Comparison of ENCODE assay signal across 8 mouse cellular contexts in genomic region chr1:193130456-193130825, GRCm38 (mm10). TPM values are rescaled to one million over a fixed set of nuclear protein-coding genes. Genes with fewer than 3 reads are reported as not detected.
DNase-seq lines count a peak whose midpoint lies in the region; ATAC-seq and TF ChIP-seq lines count a peak whose summit lies in the region.

No protein-coding gene starts in this region.

- H3K4me2 ChIP-seq in heart, embryonic 13.5 days: peak overlapping the region; percentile 73
- peak overlapping the region; percentile 51 for H3K4me2 ChIP-seq in forebrain, postnatal 0 days (ENCODE audit: low read depth)

- 25% methylated on average over 11 of the region's 11 CpGs for WGBS in heart, embryonic 13.5 days
- 26% methylated on average over 11 of the region's 11 CpGs for WGBS in forebrain, postnatal 0 days
- WGBS in macrophage (ENCODE audit: missing documents): 56% methylated on average over 11 of the region's 11 CpGs

- no peak for DNase-seq in heart, adult 18-20 months
- no peak for DNase-seq in MEL (ENCODE audit: low read depth, low spot score)
- DNase-seq in forebrain, postnatal 0 days: no peak
- no peak for DNase-seq in thymus, postnatal 14 days
- DNase-seq in adrenal gland, postnatal 14 days: no peak

- TF ChIP-seq EP300 in MEL (IDR thresholded peaks at IDR 0.05; ENCODE audit: low read depth in 1 of 2, low read length in 2 of 2): no peak

- peak in 1 of 2 experiments; percentile 11; a peak in 1 of 4 replicates for TF ChIP-seq POLR2A in MEL (IDR thresholded peaks at IDR 0.05; ENCODE audit: control insufficient read depth in 1 of 2, insufficient read depth in 1 of 2, low read depth in 1 of 2, low read length in 2 of 2, poor library complexity in 1 of 2)

- H3K9ac ChIP-seq in heart, embryonic 13.5 days: peak overlapping the region; percentile 62
- H3K9ac ChIP-seq in MEL (ENCODE audit: control insufficient read depth, low read depth, low read length, poor library complexity, severe bottlenecking): peak overlapping the region; percentile 68
- H3K9ac ChIP-seq in forebrain, postnatal 0 days: peak overlapping the region; percentile 57

- H3K27me3 ChIP-seq in heart, embryonic 13.5 days (replicated peaks): no peaks in the 10 kb centered on the region
- no peaks in the 10 kb centered on the region for H3K27me3 ChIP-seq in MEL (ENCODE audit: control insufficient read depth in 1 of 2, insufficient read depth in 2 of 2, low read length in 2 of 2)
- no peaks in the 10 kb centered on the region for H3K27me3 ChIP-seq in forebrain, postnatal 0 days (ENCODE audit: insufficient read depth, low read length)

- no peak for TF ChIP-seq RAD21 in MEL (IDR thresholded peaks at IDR 0.05; ENCODE audit: low read depth, low read length)

- H3K4me1 ChIP-seq in heart, embryonic 13.5 days: peaks cover 13% of the 10 kb centered on the region
- H3K4me1 ChIP-seq in MEL (ENCODE audit: control insufficient read depth in 1 of 2, insufficient read depth in 2 of 2, low read length in 2 of 2): peaks cover 2 to 16% of the 10 kb centered on the region in 2 experiments; a peak in 3 of 4 replicates
- H3K4me1 ChIP-seq in forebrain, postnatal 0 days (ENCODE audit: insufficient read depth): peaks cover 10% of the 10 kb centered on the region

- peak overlapping the region; percentile 97 for H3K4me3 ChIP-seq in heart, embryonic 13.5 days
- peak overlapping the region; percentile 56 to 58 for H3K4me3 ChIP-seq in MEL (ENCODE audit: control insufficient read depth in 1 of 2, insufficient read depth in 1 of 2, low read depth in 2 of 2, low read length in 2 of 2)
- peak overlapping the region; percentile 71 for H3K4me3 ChIP-seq in forebrain, postnatal 0 days (ENCODE audit: low read depth, low read length)
- peak overlapping the region; percentile 61; the same call in 1 of the 2 replicates for H3K4me3 ChIP-seq in macrophage (ENCODE audit: inconsistent target)

- peaks cover 21% of the 10 kb centered on the region for H3K36me3 ChIP-seq in heart, embryonic 13.5 days
- H3K36me3 ChIP-seq in MEL (ENCODE audit: control insufficient read depth in 1 of 2, insufficient read depth in 2 of 2, low read length in 2 of 2) (peaks cover 3 to 22% of the 10 kb centered on the region in 2 experiments), macrophage (ENCODE audit: inconsistent target) (peaks cover 12% of the 10 kb centered on the region; the same call in 1 of the 2 replicates)
- H3K36me3 ChIP-seq in forebrain, postnatal 0 days (ENCODE audit: insufficient read depth): peaks cover 14% of the 10 kb centered on the region; the same call in 1 of the 2 replicates

- H3K9me3 ChIP-seq in heart, embryonic 13.5 days: no peaks in the 10 kb centered on the region
- H3K9me3 ChIP-seq in MEL (replicated peaks; ENCODE audit: insufficient read depth, low read length): no peaks in the 10 kb centered on the region
- H3K9me3 ChIP-seq in forebrain, postnatal 0 days (ENCODE audit: low read length): no peaks in the 10 kb centered on the region

- H3K27ac ChIP-seq in heart, embryonic 13.5 days (replicated peaks): no peak overlapping the region
- H3K27ac ChIP-seq in MEL (ENCODE audit: control insufficient read depth, low read depth, low read length) (peak overlapping the region; percentile 64), macrophage (no peak overlapping the region)
- peak overlapping the region; percentile 86 for H3K27ac ChIP-seq in forebrain, postnatal 0 days (ENCODE audit: low read depth, low read length)

- TF ChIP-seq CTCF in MEL (IDR thresholded peaks at IDR 0.05 in 2 of 3, conservative IDR thresholded peaks at IDR 0.05 in 1 of 3; ENCODE audit: control insufficient read depth in 1 of 3, insufficient read depth in 1 of 3, low read depth in 2 of 3, low read length in 3 of 3, poor library complexity in 1 of 3, severe bottlenecking in 1 of 3): no peak
- TF ChIP-seq CTCF in forebrain, postnatal 0 days (IDR thresholded peaks at IDR 0.05; ENCODE audit: low read depth): no peak

- H3K79me2 ChIP-seq in MEL (ENCODE audit: control insufficient read depth, insufficient read depth, low read length, poor library complexity) (peaks cover 26% of the 10 kb centered on the region), macrophage (ENCODE audit: inconsistent target) (peaks cover 32% of the 10 kb centered on the region)

- no peak for ATAC-seq in heart, embryonic 13.5 days (ENCODE audit: extremely low read depth, insufficient number of reproducible peaks, low FRiP score, low TSS enrichment)
- ATAC-seq in forebrain, postnatal 0 days: peak; percentile 56
- no peak for ATAC-seq in monocyte, adult 5-6 weeks (replicated peaks; ENCODE audit: insufficient number of reproducible peaks, low FRiP score, low TSS enrichment, poor library complexity, severe bottlenecking)

TF ChIP-seq in MEL, 35 proteins besides CTCF, POLR2A, EP300 and RAD21:
- TF ChIP-seq JUND (IDR thresholded peaks at IDR 0.05; ENCODE audit: low read depth, low read length) (no peak), GATA1 (IDR thresholded peaks at IDR 0.05; ENCODE audit: low read depth, low read length) (0 out of 2 replicates have a peak, but pooled peaks have one; percentile 35)

RNA-seq across cellular contexts. Expression of gene Diexf, which starts 0.4 kb away (rescaled TPM):
- 4.9 and 5.7 TPM in 2 replicates for polyA plus RNA-seq in heart, embryonic 13.5 days (2015; fragmentation: Nextera tagmentation; extraction: Ambion mirVana)
- 10 to 100 TPM; 10.1 to 12.4 TPM for total RNA-seq in heart, adult 18-20 months (2021)
- 20.6 and 21.8 TPM in 2 replicates for total RNA-seq in MEL (2012; rRNA removed)
- polyA plus RNA-seq in MEL (2012; ENCODE audit: insufficient read depth in 1 of 2, insufficient read length in 2 of 2, low read depth in 1 of 2, low replicate concordance in 2 of 2, missing spikeins in 1 of 2): 10 to 100 TPM in 1 of 2 experiments, not detected in 1; 45.4 TPM
- 11.4 and 18.6 TPM in 2 replicates for total RNA-seq in forebrain, postnatal 0 days (2014; rRNA removed)
- polyA plus RNA-seq in forebrain, postnatal 0 days (2015; fragmentation: Nextera tagmentation; extraction: Ambion mirVana): 4.0 and 6.2 TPM in 2 replicates
- 10 to 100 TPM in 17 of 26 experiments, 1 to 10 TPM in 9; 3.2 to 35.2 (median 16.5) TPM for total RNA-seq in macrophage (2018; cell fraction: chromatin; rRNA removed)
- 1 to 10 TPM; 1.2 to 7.1 (median 3.8) TPM for total RNA-seq in macrophage (2018; cell fraction: cytosol; rRNA removed)
- total RNA-seq in macrophage (2018; cell fraction: nucleus; rRNA removed): 10 to 100 TPM in 11 of 26 experiments, 1 to 10 TPM in 15; 2.9 to 27.7 (median 6.8) TPM
- polyA plus RNA-seq in macrophage (2018): 5.6 to 8.0 TPM (median 6.4 TPM) in 3 replicates
- 18.9 and 19.5 TPM in 2 replicates for total RNA-seq in adrenal gland, postnatal 14 days (2021)
- total RNA-seq in monocyte, adult 5-6 weeks (2017): 19.6 to 30.8 TPM (median 24.0 TPM) in 3 replicates

RNA-seq across cellular contexts. Expression of gene Irf6, which starts 22.5 kb away (rescaled TPM):
- 5.9 and 6.2 TPM in 2 replicates for polyA plus RNA-seq in heart, embryonic 13.5 days (2015; fragmentation: Nextera tagmentation; extraction: Ambion mirVana)
- total RNA-seq in heart, adult 18-20 months (2021): 1 to 10 TPM; 1.1 to 2.5 TPM
- 0.03 and 0.15 TPM in 2 replicates for total RNA-seq in MEL (2012; rRNA removed)
- polyA plus RNA-seq in MEL (2012; ENCODE audit: insufficient read depth in 1 of 2, insufficient read length in 2 of 2, low read depth in 1 of 2, low replicate concordance in 2 of 2, missing spikeins in 1 of 2): under 1 TPM in 1 of 2 experiments, not detected in 1; 0.19 TPM
- total RNA-seq in forebrain, postnatal 0 days (2014; rRNA removed): 0.33 and 0.62 TPM in 2 replicates
- polyA plus RNA-seq in forebrain, postnatal 0 days (2015; fragmentation: Nextera tagmentation; extraction: Ambion mirVana): 0.29 and 0.48 TPM in 2 replicates
- total RNA-seq in macrophage (2018; cell fraction: chromatin; rRNA removed): not detected
- under 1 TPM in 3 of 26 experiments, not detected in 23; 0.04 to 0.31 (median 0.07) TPM for total RNA-seq in macrophage (2018; cell fraction: cytosol; rRNA removed)
- not detected for total RNA-seq in macrophage (2018; cell fraction: nucleus; rRNA removed)
- polyA plus RNA-seq in macrophage (2018): not detected in 3 replicates
- total RNA-seq in adrenal gland, postnatal 14 days (2021): 1.1 and 2.9 TPM in 2 replicates
- 0.29 TPM in 1 of 3 replicates, not detected in the others for total RNA-seq in monocyte, adult 5-6 weeks (2017)

RNA-seq across cellular contexts. Expression of gene A130010J15Rik, which starts 37.4 kb away (rescaled TPM):
- polyA plus RNA-seq in heart, embryonic 13.5 days (2015; fragmentation: Nextera tagmentation; extraction: Ambion mirVana): 11.1 and 12.8 TPM in 2 replicates
- 1 to 10 TPM; 4.1 to 5.1 TPM for total RNA-seq in heart, adult 18-20 months (2021)
- 12.5 and 13.2 TPM in 2 replicates for total RNA-seq in MEL (2012; rRNA removed)
- 1 to 10 TPM in 1 of 2 experiments, not detected in 1; 5.8 TPM for polyA plus RNA-seq in MEL (2012; ENCODE audit: insufficient read depth in 1 of 2, insufficient read length in 2 of 2, low read depth in 1 of 2, low replicate concordance in 2 of 2, missing spikeins in 1 of 2)
- total RNA-seq in forebrain, postnatal 0 days (2014; rRNA removed): 16.2 and 18.2 TPM in 2 replicates
- polyA plus RNA-seq in forebrain, postnatal 0 days (2015; fragmentation: Nextera tagmentation; extraction: Ambion mirVana): 9.6 and 10.8 TPM in 2 replicates
- 1 to 10 TPM in 14 of 26 experiments, under 1 TPM in 7, not detected in 5; 0.29 to 7.1 (median 1.9) TPM for total RNA-seq in macrophage (2018; cell fraction: chromatin; rRNA removed)
- 1 to 10 TPM in 25 of 26 experiments, under 1 TPM in 1; 0.57 to 6.1 (median 5.3) TPM for total RNA-seq in macrophage (2018; cell fraction: cytosol; rRNA removed)
- 1 to 10 TPM in 24 of 26 experiments, under 1 TPM in 2; 0.75 to 7.7 (median 2.2) TPM for total RNA-seq in macrophage (2018; cell fraction: nucleus; rRNA removed)
- 4.8 to 6.7 TPM (median 4.8 TPM) in 3 replicates for polyA plus RNA-seq in macrophage (2018)
- 2.8 and 5.4 TPM in 2 replicates for total RNA-seq in adrenal gland, postnatal 14 days (2021)
- total RNA-seq in monocyte, adult 5-6 weeks (2017): 6.1 to 15.4 TPM (median 10.2 TPM) in 3 replicates

Comparison
In these comparisons a context has a peak if more than half of its experiments do, and no peak if none do; other contexts are left out.
1. H3K27ac ChIP-seq: peak in MEL (single experiment) and forebrain, postnatal 0 days (single experiment); none in heart, embryonic 13.5 days (single experiment) and macrophage (single experiment).
2. Peak in every context shown above with its lines, with median percentiles within 50 percentile points of each other: H3K4me3 ChIP-seq and H3K9ac ChIP-seq.